Mouse (Mus musculus) kidney, adult 9 months (tissue): ENCODE measurements at regions not wholly inside any gene's neighbourhood (a gene's known extent, or its start where the extent isn't known, plus 50 kb on each side); places are given as distances from the start of the nearest gene placed in this dataset.

Experiments used
- DNase-seq: peaks from one replicate; pipeline ENCODE4 v3.0.0; 2022

GRCm38 (mm10) chr1:35841626-35842025, 226.6 kb upstream of the Hs6st1 start:
- DNase-seq = no peak

- no peak for DNase-seq
Observed at GRCm38 (mm10) chr1:35842707-35843106, 225.5 kb upstream of the Hs6st1 start.

GRCm38 (mm10) chr1:35843566-35843965, 224.6 kb upstream of the Hs6st1 start:
- DNase-seq = no peak

GRCm38 (mm10) chr1:35846224-35846936, 221.8 kb upstream of the Hs6st1 start:
- peak; percentile 51 for DNase-seq

- DNase-seq = no peak
Observed at GRCm38 (mm10) chr1:35848160-35848954, 219.8 kb upstream of the Hs6st1 start.

- DNase-seq = peak; percentile 11
Observed at GRCm38 (mm10) chr1:35849406-35850190, 218.6 kb upstream of the Hs6st1 start.

- DNase-seq = peak; percentile 12
Observed at GRCm38 (mm10) chr1:35850191-35850545, 218.0 kb upstream of the Hs6st1 start.

- no peak for DNase-seq
Observed at GRCm38 (mm10) chr1:35850566-35851085, 217.6 kb upstream of the Hs6st1 start.

- no peak for DNase-seq
Observed at GRCm38 (mm10) chr1:35851681-35852409, 216.4 kb upstream of the Hs6st1 start.

GRCm38 (mm10) chr1:35853018-35853417, 215.2 kb upstream of the Hs6st1 start:
- no peak for DNase-seq

GRCm38 (mm10) chr1:35855650-35856049, 212.6 kb upstream of the Hs6st1 start:
- DNase-seq = no peak

- DNase-seq = peak; percentile 37
Observed at GRCm38 (mm10) chr1:35858342-35858741, 209.9 kb upstream of the Hs6st1 start.

- no peak for DNase-seq
Observed at GRCm38 (mm10) chr1:35860779-35861178, 207.4 kb upstream of the Hs6st1 start.

- no peak for DNase-seq
Observed at GRCm38 (mm10) chr1:35862196-35862595, 206.0 kb upstream of the Hs6st1 start.

GRCm38 (mm10) chr1:35862661-35863060, 205.5 kb upstream of the Hs6st1 start:
- DNase-seq = no peak

GRCm38 (mm10) chr1:35864246-35864645, 204.0 kb upstream of the Hs6st1 start:
- no peak for DNase-seq

- no peak for DNase-seq
Observed at GRCm38 (mm10) chr1:35865263-35865662, 202.9 kb upstream of the Hs6st1 start.

- DNase-seq = no peak
Observed at GRCm38 (mm10) chr1:35866643-35867042, 201.6 kb upstream of the Hs6st1 start.

- peak; percentile 32 for DNase-seq
Observed at GRCm38 (mm10) chr1:35869381-35870143, 198.6 kb upstream of the Hs6st1 start.

GRCm38 (mm10) chr1:35870144-35870827, 197.9 kb upstream of the Hs6st1 start:
- DNase-seq = no peak

- no peak for DNase-seq
Observed at GRCm38 (mm10) chr1:35873038-35873437, 195.2 kb upstream of the Hs6st1 start.
